Comparison of ENCODE assay signal across 9 mouse cellular contexts in the genomic region with DNA sequence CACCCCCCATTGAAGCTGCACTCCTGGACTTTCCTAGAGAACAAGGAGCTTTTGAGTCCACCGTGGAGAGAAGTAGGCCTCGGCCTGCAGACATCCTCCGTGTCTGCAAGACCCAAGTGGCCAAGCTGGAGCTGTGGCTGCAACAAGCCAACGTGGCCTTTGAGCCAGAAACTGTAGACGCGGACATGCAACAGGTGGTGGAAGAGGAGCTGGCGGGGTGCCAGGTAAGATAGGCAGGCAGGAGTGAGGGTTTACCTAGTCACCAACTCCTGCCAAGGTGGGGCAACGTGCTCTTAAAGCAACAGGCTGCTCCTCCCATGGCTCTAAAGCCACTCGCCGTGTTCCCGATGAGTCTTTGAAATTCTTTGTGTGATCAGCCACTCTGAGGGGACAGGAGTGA.
DNase-seq lines count a peak whose midpoint lies in the region; ATAC-seq and TF ChIP-seq lines count a peak whose summit lies in the region.
"Had no signal": no experiment of that assay in that cellular context is flagged by ENCODE, and none has a peak within 500 bp of the region (broad histone marks: within the 10 kb centered on the region; RNA-seq: fewer than 3 reads in every experiment).

No protein-coding gene starts in this region.

- H3K9ac ChIP-seq in embryonic facial prominence, embryonic 15.5 days, result no peak overlapping the region
- no peak overlapping the region for H3K9ac ChIP-seq in limb, embryonic 15.5 days
- no peak overlapping the region for H3K9ac ChIP-seq in stomach, postnatal 0 days (ENCODE audit: low read length)
- no peak overlapping the region for H3K9ac ChIP-seq in forebrain, embryonic 14.5 days (ENCODE audit: low read length)
- H3K9ac ChIP-seq: neural tube, embryonic 13.5 days had no signal

- WGBS in embryonic facial prominence, embryonic 15.5 days, result 74% methylated on average over 11 of the region's 11 CpGs
- WGBS in limb, embryonic 15.5 days, result 75% methylated on average over 11 of the region's 11 CpGs
- WGBS in stomach, postnatal 0 days, result 53% methylated on average over 11 of the region's 11 CpGs
- WGBS in forebrain, embryonic 14.5 days, result 75% methylated on average over 11 of the region's 11 CpGs

- no peaks in the 10 kb centered on the region for H3K27me3 ChIP-seq in embryonic facial prominence, embryonic 15.5 days
- H3K27me3 ChIP-seq in limb, embryonic 15.5 days, result no peaks in the 10 kb centered on the region
- H3K27me3 ChIP-seq in stomach, postnatal 0 days (ENCODE audit: control insufficient read depth, insufficient read depth, low read length), result no peaks in the 10 kb centered on the region
- no peaks in the 10 kb centered on the region for H3K27me3 ChIP-seq in forebrain, embryonic 14.5 days (replicated peaks; ENCODE audit: control insufficient read depth, insufficient read depth, low read length)
- H3K27me3 ChIP-seq: neural tube, embryonic 13.5 days had no signal

- no peak overlapping the region for H3K4me3 ChIP-seq in embryonic facial prominence, embryonic 15.5 days (replicated peaks)
- H3K4me3 ChIP-seq in limb, embryonic 15.5 days, result no peak overlapping the region
- H3K4me3 ChIP-seq in stomach, postnatal 0 days (ENCODE audit: low read depth, low read length), result no peak overlapping the region
- H3K4me3 ChIP-seq in forebrain, embryonic 14.5 days (ENCODE audit: low read depth, low read length), result no peak overlapping the region
- H3K4me3 ChIP-seq: neural tube, embryonic 13.5 days had no signal

- no peaks in the 10 kb centered on the region for H3K36me3 ChIP-seq in embryonic facial prominence, embryonic 15.5 days
- H3K36me3 ChIP-seq in limb, embryonic 15.5 days, result 0 out of 2 replicates have a peak, but pooled peaks cover 4% of the 10 kb centered on the region
- no peaks in the 10 kb centered on the region for H3K36me3 ChIP-seq in stomach, postnatal 0 days (ENCODE audit: control insufficient read depth, insufficient read depth, low read length)
- H3K36me3 ChIP-seq in forebrain, embryonic 14.5 days (ENCODE audit: control insufficient read depth, insufficient read depth, low read length), result peaks cover 38% of the 10 kb centered on the region

- no peak for ATAC-seq in embryonic facial prominence, embryonic 15.5 days (ENCODE audit: insufficient number of reproducible peaks, low FRiP score, low TSS enrichment, low read depth)
- no peak for ATAC-seq in limb, embryonic 15.5 days (ENCODE audit: insufficient number of reproducible peaks, low FRiP score, low TSS enrichment, low read depth)
- ATAC-seq in stomach, postnatal 0 days (ENCODE audit: low FRiP score, low TSS enrichment), result peak; percentile 66
- no peak for ATAC-seq in forebrain, embryonic 14.5 days

- H3K4me2 ChIP-seq in embryonic facial prominence, embryonic 15.5 days (replicated peaks), result peak overlapping the region; percentile 8; the same call in 1 of the 2 replicates
- H3K4me2 ChIP-seq in limb, embryonic 15.5 days, result no peak overlapping the region
- H3K4me2 ChIP-seq in stomach, postnatal 0 days (replicated peaks; ENCODE audit: low read depth), result peak overlapping the region; percentile 27
- H3K4me2 ChIP-seq in forebrain, embryonic 14.5 days (ENCODE audit: low read length), result no peak overlapping the region
- H3K4me2 ChIP-seq: neural tube, embryonic 13.5 days had no signal

- TF ChIP-seq CTCF in stomach, postnatal 0 days (IDR thresholded peaks at IDR 0.05; ENCODE audit: low read depth), result no peak

- intact Hi-C loops in left cerebral cortex, postnatal 4 days (cut with DNase I), result loop anchor here (10.0 kb wide), 1 partner anchor 159 kb away; the partner anchor contains the start of gene Esr2
- intact Hi-C loops in left cerebral cortex, postnatal 25 days (cut with DNase I), result loop anchor here (5.0 kb wide), 1 partner anchor 228 kb away; no protein-coding TSS in a partner anchor

- peaks cover 7% of the 10 kb centered on the region for H3K4me1 ChIP-seq in embryonic facial prominence, embryonic 15.5 days
- H3K4me1 ChIP-seq in limb, embryonic 15.5 days, result peaks cover 9% of the 10 kb centered on the region
- no peaks in the 10 kb centered on the region for H3K4me1 ChIP-seq in stomach, postnatal 0 days (replicated peaks; ENCODE audit: control insufficient read depth, insufficient read depth)
- no peaks in the 10 kb centered on the region for H3K4me1 ChIP-seq in forebrain, embryonic 14.5 days (ENCODE audit: control insufficient read depth, insufficient read depth, low read length)
- H3K4me1 ChIP-seq: neural tube, embryonic 13.5 days had no signal

- no peaks in the 10 kb centered on the region for H3K9me3 ChIP-seq in embryonic facial prominence, embryonic 15.5 days (replicated peaks)
- H3K9me3 ChIP-seq in limb, embryonic 15.5 days, result no peaks in the 10 kb centered on the region
- no peaks in the 10 kb centered on the region for H3K9me3 ChIP-seq in stomach, postnatal 0 days (ENCODE audit: control insufficient read depth, low read length)
- H3K9me3 ChIP-seq in forebrain, embryonic 14.5 days (replicated peaks; ENCODE audit: control insufficient read depth, low read length), result no peaks in the 10 kb centered on the region
- H3K9me3 ChIP-seq: neural tube, embryonic 13.5 days had no signal

- no peak for TF ChIP-seq EP300 in stomach, postnatal 0 days (optimal IDR thresholded peaks at IDR 0.05)

- peak; percentile 36 for DNase-seq in left cerebral cortex, postnatal 4 days
- DNase-seq in left cerebral cortex, adult 11 months (ENCODE audit: low spot score), result no peak
- DNase-seq in stomach, postnatal 0 days (ENCODE audit: low spot score), result peak; percentile 84
- no peak for DNase-seq in c-Kit-positive CD71-positive TER-119-positive erythroid progenitor cells, embryonic 14.5 days (ENCODE audit: low spot score)
- no peak for DNase-seq in left cerebral cortex, postnatal 25 days (ENCODE audit: low spot score in 2 of 2)
- no peak for DNase-seq in forebrain, embryonic 14.5 days (ENCODE audit: low spot score)

- H3K27ac ChIP-seq in embryonic facial prominence, embryonic 15.5 days (replicated peaks), result peak overlapping the region; percentile 61
- H3K27ac ChIP-seq in limb, embryonic 15.5 days, result peak overlapping the region; percentile 69
- peak overlapping the region; percentile 76 for H3K27ac ChIP-seq in stomach, postnatal 0 days (replicated peaks)
- H3K27ac ChIP-seq in forebrain, embryonic 14.5 days (ENCODE audit: low read depth, low read length), result no peak overlapping the region
- H3K27ac ChIP-seq: neural tube, embryonic 13.5 days had no signal

Comparison
In these comparisons a context has a peak if more than half of its experiments do, and no peak if none do; other contexts are left out.
1. DNase-seq: peak in left cerebral cortex, postnatal 4 days (single experiment) and stomach, postnatal 0 days (single experiment); none in left cerebral cortex, adult 11 months (single experiment), c-Kit-positive CD71-positive TER-119-positive erythroid progenitor cells, embryonic 14.5 days (single experiment), left cerebral cortex, postnatal 25 days (0 of 2) and forebrain, embryonic 14.5 days (single experiment).
2. H3K4me2 ChIP-seq: peak in embryonic facial prominence, embryonic 15.5 days (single experiment) and stomach, postnatal 0 days (single experiment); none in limb, embryonic 15.5 days (single experiment) and forebrain, embryonic 14.5 days (single experiment).